Mouse (Mus musculus): Measurements from ENCODE around the gene Aldh3b1. TPM values are rescaled to one million over a fixed set of nuclear protein-coding genes. Genes with fewer than 3 reads are reported as not detected.
"Not testable (repeated sequence)": the region's sequence is repeated elsewhere in the genome, so short reads cannot be mapped to it uniquely, and the experiment has no call there.

Gene Aldh3b1
- polyA plus RNA-seq (2016; fragmentation: Nextera tagmentation; extraction: Ambion mirVana): 0.84 and 0.87 TPM in 2 replicates

DNA sequence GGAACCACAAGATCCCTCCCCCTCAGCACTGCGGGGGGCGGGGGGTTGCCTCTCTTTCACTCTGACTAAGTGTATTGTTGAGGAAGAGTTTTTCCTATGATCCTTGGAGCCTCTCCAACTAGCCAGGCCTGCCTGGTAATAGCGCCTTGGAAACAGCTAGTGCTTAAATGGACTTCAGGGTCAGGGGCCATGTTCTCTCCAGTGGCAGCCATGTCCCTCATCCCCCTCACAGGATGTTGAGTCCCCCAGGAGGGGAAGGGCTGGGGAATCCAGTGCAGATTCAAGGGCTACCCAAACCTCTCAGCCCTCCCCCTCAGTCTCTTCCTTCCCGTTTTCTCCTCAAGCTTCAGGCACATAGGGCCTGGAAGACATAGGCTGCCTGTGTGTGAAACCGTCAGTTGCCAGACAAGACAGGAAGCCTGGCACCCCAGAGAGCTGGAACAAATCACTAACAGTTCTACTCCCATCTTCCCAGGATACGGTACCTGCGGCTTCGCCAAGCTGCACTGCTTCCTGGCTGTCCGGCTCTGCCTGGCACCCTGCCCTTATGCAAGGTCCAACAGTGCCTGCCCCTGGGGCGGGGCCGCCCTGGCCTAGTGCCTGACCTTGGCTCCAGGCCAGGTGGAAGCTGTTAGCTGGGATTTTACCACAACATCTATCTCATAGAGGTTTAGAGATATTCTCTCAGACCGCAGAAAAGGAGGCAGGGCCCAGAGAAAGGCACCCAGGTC lies at the start of gene Aldh3b1:
Aldh3b1 (minus strand) TSS at position 598 of the 731 bp plus-strand sequence.
- WGBS: 64% methylated on average over 12 of the region's 12 CpGs
- H3K9me3 ChIP-seq: no peaks in the 10 kb centered on the region
- H3K4me2 ChIP-seq (replicated peaks): no peak within 1 kb of the TSS
- peaks cover 11% of the 10 kb centered on the region; the same call in 1 of the 2 replicates for H3K4me1 ChIP-seq
- no peak within 1 kb of the TSS for H3K4me3 ChIP-seq
- H3K27me3 ChIP-seq (replicated peaks): no peaks in the 10 kb centered on the region
- ATAC-seq (ENCODE audit: low FRiP score, low read depth): no peak
- 0 out of 2 replicates have a peak within 1 kb of the TSS, but pooled peaks have one; percentile 16 for H3K27ac ChIP-seq
- no peaks in the 10 kb centered on the region for H3K36me3 ChIP-seq
- H3K9ac ChIP-seq: no peak within 1 kb of the TSS

GRCm38 (mm10) chr19:3975866-3976265 lies 46.3 kb upstream of the Aldh3b1 start:
- H3K27ac ChIP-seq: no peak overlapping the region
- 80% methylated on average over 2 of the region's 2 CpGs for WGBS
- no peak overlapping the region for H3K4me2 ChIP-seq (replicated peaks)
- H3K9me3 ChIP-seq: no peaks in the 10 kb centered on the region
- no peak overlapping the region for H3K9ac ChIP-seq
- H3K36me3 ChIP-seq: no peaks in the 10 kb centered on the region
- no peaks in the 10 kb centered on the region for H3K4me1 ChIP-seq
- H3K27me3 ChIP-seq (replicated peaks): no peaks in the 10 kb centered on the region
- ATAC-seq (ENCODE audit: low FRiP score, low read depth): no peak
- no peak overlapping the region for H3K4me3 ChIP-seq

DNA sequence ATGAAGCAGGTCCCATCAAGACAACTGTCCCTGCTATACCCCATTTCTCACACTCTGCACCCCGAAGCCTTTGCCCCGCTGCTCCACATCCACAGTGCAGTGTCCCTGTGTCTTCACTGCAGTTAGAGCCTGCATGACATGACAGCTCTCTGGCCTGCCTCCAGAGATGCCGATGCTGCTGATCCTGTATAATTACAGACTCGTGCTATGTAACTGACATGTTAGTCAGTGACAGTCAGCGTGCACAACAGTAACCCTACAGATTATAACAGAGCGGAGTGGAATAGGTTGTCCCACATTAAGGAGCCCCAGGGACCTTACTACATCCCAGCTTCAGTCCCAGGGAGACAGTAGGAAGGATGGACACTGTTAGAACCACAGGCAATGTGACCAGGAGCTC lies 45.0 kb upstream of the Aldh3b1 start:
- H3K27me3 ChIP-seq (replicated peaks); H3K9ac ChIP-seq; H3K4me2 ChIP-seq (replicated peaks); H3K4me1 ChIP-seq; H3K4me3 ChIP-seq; H3K27ac ChIP-seq; H3K36me3 ChIP-seq; H3K9me3 ChIP-seq; ATAC-seq (ENCODE audit: low FRiP score, low read depth): not testable (repeated sequence)
- 94% methylated on average over 6 of the region's 6 CpGs for WGBS

- no peak for ATAC-seq (ENCODE audit: low FRiP score, low read depth)
- WGBS: 58% methylated on average over 9 of the region's 9 CpGs
- H3K4me1 ChIP-seq: no peaks in the 10 kb centered on the region
- H3K27ac ChIP-seq: no peak within 1 kb of the TSS
- 0 out of 2 replicates have a peak, but pooled peaks cover 3% of the 10 kb centered on the region for H3K27me3 ChIP-seq (replicated peaks)
- H3K36me3 ChIP-seq: no peaks in the 10 kb centered on the region
- H3K4me2 ChIP-seq (replicated peaks): no peak within 1 kb of the TSS
- H3K9me3 ChIP-seq: no peaks in the 10 kb centered on the region
- no peak within 1 kb of the TSS for H3K9ac ChIP-seq
- no peak within 1 kb of the TSS for H3K4me3 ChIP-seq
Measured at GRCm38 (mm10) chr19:3972229-3972628, 42.6 kb upstream of the Aldh3b1 start, which contains the start of gene Aldh3b2. Gene Aldh3b2 (plus strand): TSS chr19:3972328.

- no peak overlapping the region for H3K9ac ChIP-seq
- no peak overlapping the region for H3K4me2 ChIP-seq (replicated peaks)
- ATAC-seq (ENCODE audit: low FRiP score, low read depth): no peak
- H3K4me1 ChIP-seq: no peaks in the 10 kb centered on the region
- H3K27ac ChIP-seq: no peak overlapping the region
- H3K4me3 ChIP-seq: no peak overlapping the region
- 0 out of 2 replicates have a peak, but pooled peaks cover 3% of the 10 kb centered on the region for H3K27me3 ChIP-seq (replicated peaks)
- WGBS: 73% methylated on average over 3 of the region's 3 CpGs
- H3K9me3 ChIP-seq: no peaks in the 10 kb centered on the region
- no peaks in the 10 kb centered on the region for H3K36me3 ChIP-seq
Measured at GRCm38 (mm10) chr19:3967258-3967657, 37.6 kb upstream of the Aldh3b1 start.

- ATAC-seq (ENCODE audit: low FRiP score, low read depth): no peak
- Histone ChIP-seq H3K4me2 (replicated peaks) (no peak overlapping the region), H3K4me1 (no peaks in the 10 kb centered on the region), H3K27ac (no peak overlapping the region), H3K9me3 (no peaks in the 10 kb centered on the region), H3K27me3 (replicated peaks) (0 out of 2 replicates have a peak, but pooled peaks cover 3% of the 10 kb centered on the region), H3K9ac (no peak overlapping the region), H3K4me3 (no peak overlapping the region), H3K36me3 (no peaks in the 10 kb centered on the region)
- 73% methylated on average over 11 of the region's 11 CpGs for WGBS
Measured at GRCm38 (mm10) chr19:3966330-3967075, 36.9 kb upstream of the Aldh3b1 start.

- H3K4me2 ChIP-seq (replicated peaks): no peak overlapping the region
- ATAC-seq (ENCODE audit: low FRiP score, low read depth): no peak
- no peak overlapping the region for H3K9ac ChIP-seq
- no peaks in the 10 kb centered on the region for H3K9me3 ChIP-seq
- H3K4me3 ChIP-seq: no peak overlapping the region
- H3K27me3 ChIP-seq (replicated peaks): no peaks in the 10 kb centered on the region
- WGBS: 76% methylated on average over 4 of the region's 4 CpGs
- no peaks in the 10 kb centered on the region for H3K36me3 ChIP-seq
- H3K27ac ChIP-seq: no peak overlapping the region
- no peaks in the 10 kb centered on the region for H3K4me1 ChIP-seq
Measured at GRCm38 (mm10) chr19:3964030-3964429, 34.4 kb upstream of the Aldh3b1 start.

DNA sequence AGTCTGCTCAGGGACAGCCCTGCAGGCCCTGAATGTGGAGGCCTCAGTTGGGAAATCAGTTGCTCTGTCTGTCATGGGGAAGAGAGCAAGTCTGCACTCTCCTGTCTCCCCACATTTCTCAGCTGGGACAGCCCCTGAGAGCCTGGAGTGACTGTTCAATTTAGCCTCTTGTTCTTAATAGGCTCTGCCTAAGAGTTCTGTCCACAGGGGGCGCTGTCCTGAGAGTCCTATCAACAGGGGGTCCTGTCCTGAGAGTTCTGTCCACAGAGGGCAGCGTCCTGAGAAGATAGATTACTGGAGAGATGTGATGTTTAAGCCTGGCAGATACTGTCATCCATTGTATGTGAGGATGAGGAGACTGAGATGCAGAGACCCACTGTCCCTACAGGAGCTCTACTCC lies 32.9 kb upstream of the Aldh3b1 start:
- no peak overlapping the region for H3K4me3 ChIP-seq
- no peaks in the 10 kb centered on the region for H3K9me3 ChIP-seq
- 22% methylated on average over 2 of the region's 2 CpGs for WGBS
- H3K4me1 ChIP-seq: no peaks in the 10 kb centered on the region
- H3K36me3 ChIP-seq: no peaks in the 10 kb centered on the region
- no peak overlapping the region for H3K4me2 ChIP-seq (replicated peaks)
- H3K27ac ChIP-seq: no peak overlapping the region
- no peak for ATAC-seq (ENCODE audit: low FRiP score, low read depth)
- no peaks in the 10 kb centered on the region for H3K27me3 ChIP-seq (replicated peaks)
- no peak overlapping the region for H3K9ac ChIP-seq

DNA sequence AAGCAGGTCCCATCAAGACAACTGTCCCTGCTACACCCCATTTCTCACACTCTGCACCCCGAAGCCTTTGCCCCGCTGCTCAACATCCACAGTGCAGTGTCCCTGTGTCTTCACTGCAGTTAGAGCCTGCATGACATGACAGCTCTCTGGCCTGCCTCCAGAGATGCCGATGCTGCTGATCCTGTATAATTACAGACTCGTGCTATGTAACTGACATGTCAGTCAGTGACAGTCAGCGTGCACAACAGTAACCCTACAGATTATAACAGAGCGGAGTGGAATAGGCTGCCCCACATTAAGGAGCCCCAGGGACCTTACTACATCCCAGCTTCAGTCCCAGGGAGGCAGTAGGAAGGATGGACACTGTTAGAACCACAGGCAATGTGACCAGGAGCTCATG lies 32.2 kb upstream of the Aldh3b1 start:
- not testable (repeated sequence) for H3K4me2 ChIP-seq (replicated peaks); H3K9me3 ChIP-seq; H3K27ac ChIP-seq; H3K27me3 ChIP-seq (replicated peaks); H3K36me3 ChIP-seq; H3K9ac ChIP-seq; H3K4me3 ChIP-seq; ATAC-seq (ENCODE audit: low FRiP score, low read depth); H3K4me1 ChIP-seq
- 89% methylated on average over 6 of the region's 6 CpGs for WGBS

DNA sequence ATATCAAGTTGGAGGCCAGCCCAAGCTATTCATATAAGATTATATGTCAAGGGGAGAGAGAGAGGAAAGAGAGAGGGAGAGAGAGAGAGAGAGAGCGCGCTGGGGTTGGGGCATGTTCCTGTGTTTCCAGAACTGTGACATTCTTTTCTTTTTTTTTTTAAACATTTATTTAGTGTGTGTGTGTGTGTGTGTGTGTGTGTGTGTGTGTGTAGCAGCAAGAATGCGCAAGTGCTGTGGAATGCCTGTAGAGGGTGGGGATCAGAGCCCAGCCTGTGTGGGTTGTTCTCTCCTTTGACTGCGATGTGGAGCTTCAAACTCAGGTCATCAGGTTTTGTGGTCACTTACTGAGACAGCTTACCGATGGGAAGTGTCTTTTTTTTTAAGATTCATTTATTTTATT lies 30.6 kb upstream of the Aldh3b1 start:
- ATAC-seq (ENCODE audit: low FRiP score, low read depth): no peak
- no peaks in the 10 kb centered on the region for H3K4me1 ChIP-seq
- H3K9me3 ChIP-seq: no peaks in the 10 kb centered on the region
- H3K27ac ChIP-seq: no peak overlapping the region
- H3K4me2 ChIP-seq (replicated peaks): no peak overlapping the region
- no peaks in the 10 kb centered on the region for H3K36me3 ChIP-seq
- 87% methylated on average over 5 of the region's 5 CpGs for WGBS
- no peak overlapping the region for H3K9ac ChIP-seq
- no peaks in the 10 kb centered on the region for H3K27me3 ChIP-seq (replicated peaks)
- H3K4me3 ChIP-seq: no peak overlapping the region

- no peak overlapping the region for H3K27ac ChIP-seq
- no peaks in the 10 kb centered on the region for H3K4me1 ChIP-seq
- no peak overlapping the region for H3K4me3 ChIP-seq
- no peak overlapping the region for H3K4me2 ChIP-seq (replicated peaks)
- no peak overlapping the region for H3K9ac ChIP-seq
- H3K9me3 ChIP-seq: no peaks in the 10 kb centered on the region
- ATAC-seq (ENCODE audit: low FRiP score, low read depth): no peak
- no peaks in the 10 kb centered on the region for H3K27me3 ChIP-seq (replicated peaks)
- no peaks in the 10 kb centered on the region for H3K36me3 ChIP-seq
Measured at GRCm38 (mm10) chr19:3959030-3959429, 29.4 kb upstream of the Aldh3b1 start.

GRCm38 (mm10) chr19:3958470-3958869 lies 28.9 kb upstream of the Aldh3b1 start, which contains the start of gene Aldh3b3:
Gene Aldh3b3 (plus strand): TSS chr19:3958645.
- Histone ChIP-seq H3K36me3 (no peaks in the 10 kb centered on the region), H3K4me3 (no peak within 1 kb of the TSS), H3K4me2 (replicated peaks) (no peak within 1 kb of the TSS), H3K27me3 (replicated peaks) (no peaks in the 10 kb centered on the region), H3K9ac (no peak within 1 kb of the TSS), H3K9me3 (no peaks in the 10 kb centered on the region), H3K4me1 (no peaks in the 10 kb centered on the region), H3K27ac (no peak within 1 kb of the TSS)
- 79% methylated on average over 4 of the region's 4 CpGs for WGBS
- no peak for ATAC-seq (ENCODE audit: low FRiP score, low read depth)
